Mouse (Mus musculus) stomach, embryonic 16.5 days (tissue): ENCODE measurements around the gene Csf3. TPM values are rescaled to one million over a fixed set of nuclear protein-coding genes. Genes with fewer than 3 reads are reported as not detected.
A peak's percentile ranks its signal among the peaks of the same experiment; 100 is the strongest.
"Not testable (repeated sequence)": the region's sequence is repeated elsewhere in the genome, so short reads cannot be mapped to it uniquely, and the experiment has no call there.

Source experiments
- ATAC-seq: fragments of 200-750 bp; cut with Nextera tagmentation; 2 replicates; pipeline ENCODE4 v1.8.0; 2017; ENCODE audit warnings: moderate number of reproducible peaks, moderate TSS enrichment; ENCODE audit not compliant: insufficient read depth, low FRiP score
- H3K27ac ChIP-seq: fragments of 300-500 bp; sonication (generic); 2 replicates; pipeline ENCODE4 v1.5.1; 2014; ENCODE audit warnings: low read length
- H3K27me3 ChIP-seq: fragments of 300-500 bp; sonication (generic); 2 replicates; pipeline ENCODE4 v1.6.1; 2014; ENCODE audit warnings: low read length, control low read depth, mixed read lengths; ENCODE audit not compliant: control insufficient read depth, insufficient read depth
- H3K36me3 ChIP-seq: fragments of 300-500 bp; sonication (generic); 2 replicates; pipeline ENCODE4 v1.6.1; 2014; ENCODE audit warnings: low read length; ENCODE audit not compliant: control insufficient read depth, insufficient read depth
- H3K4me1 ChIP-seq: fragments of 300-500 bp; sonication (generic); 2 replicates; pipeline ENCODE4 v1.6.1; 2014; ENCODE audit warnings: low read length, control low read depth, mixed read lengths; ENCODE audit not compliant: control insufficient read depth, insufficient read depth
- H3K4me2 ChIP-seq: fragments of 300-500 bp; sonication (generic); 2 replicates; pipeline ENCODE4 v1.6.1; 2014; ENCODE audit warnings: low read depth, low read length, mixed read lengths
- H3K4me3 ChIP-seq: fragments of 300-500 bp; sonication (generic); replicated peaks from 2 replicates; pipeline ENCODE4 v1.5.1; 2014; ENCODE audit warnings: mild to moderate bottlenecking, low read length
- H3K9ac ChIP-seq: fragments of 300-500 bp; sonication (generic); 2 replicates; pipeline ENCODE4 v1.6.1; 2014; ENCODE audit warnings: low read length
- H3K9me3 ChIP-seq: fragments of 300-500 bp; sonication (generic); replicated peaks from 2 replicates; pipeline ENCODE4 v1.6.1; 2016; ENCODE audit warnings: low read length, control low read depth; ENCODE audit not compliant: control insufficient read depth
- WGBS: fragments of 180-500 bp; shearing (Covaris S2); extraction: QIAGEN DNeasy Blood & Tissue Kit; methylation state at CpG from one replicate; pipeline ENCODE4 v1.1.7; 2014; 5-methylcytosine and 5-hydroxymethylcytosine counted together
- polyA plus RNA-seq: library from polyadenylated mRNA; unstranded; fragments of >200 nt; fragmentation: Nextera tagmentation; extraction: Ambion mirVana; gene quantifications from 2 replicates; pipeline ENCODE4 v1.2.1, GENCODE M21; 2015

Csf3 gene
- polyA plus RNA-seq, result not detected in 2 replicates

DNA sequence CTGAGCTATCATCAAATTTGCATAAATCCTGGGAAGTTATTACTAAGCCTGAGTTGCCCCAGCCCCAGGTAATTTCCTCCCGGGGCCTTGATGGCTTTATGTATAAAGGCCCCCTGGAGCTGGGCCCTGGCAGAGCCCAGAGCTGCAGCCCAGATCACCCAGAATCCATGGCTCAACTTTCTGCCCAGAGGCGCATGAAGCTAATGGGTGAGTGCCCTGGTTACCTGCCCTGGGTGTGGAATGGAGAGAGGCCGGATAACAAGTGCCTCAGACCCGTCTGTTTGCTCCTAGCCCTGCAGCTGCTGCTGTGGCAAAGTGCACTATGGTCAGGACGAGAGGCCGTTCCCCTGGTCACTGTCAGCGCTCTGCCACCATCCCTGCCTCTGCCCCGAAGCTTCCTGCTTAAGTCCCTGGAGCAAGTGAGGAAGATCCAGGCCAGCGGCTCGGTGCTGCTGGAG, at the start of gene Csf3:
TSS of gene Csf3 (plus strand) at position 51 of the 458 bp plus-strand sequence.
- H3K27ac ChIP-seq, result no peak within 1 kb of the TSS
- H3K4me2 ChIP-seq, result no peak within 1 kb of the TSS
- peaks cover 7% of the 10 kb centered on the region; the same call in 1 of the 2 replicates for H3K36me3 ChIP-seq
- no peak for ATAC-seq
- H3K4me3 ChIP-seq, result no peak within 1 kb of the TSS
- no peaks in the 10 kb centered on the region for H3K27me3 ChIP-seq
- no peaks in the 10 kb centered on the region for H3K9me3 ChIP-seq
- no peak within 1 kb of the TSS for H3K9ac ChIP-seq
- WGBS, result 50% methylated on average over 10 of the region's 10 CpGs
- H3K4me1 ChIP-seq, result no peaks in the 10 kb centered on the region

DNA sequence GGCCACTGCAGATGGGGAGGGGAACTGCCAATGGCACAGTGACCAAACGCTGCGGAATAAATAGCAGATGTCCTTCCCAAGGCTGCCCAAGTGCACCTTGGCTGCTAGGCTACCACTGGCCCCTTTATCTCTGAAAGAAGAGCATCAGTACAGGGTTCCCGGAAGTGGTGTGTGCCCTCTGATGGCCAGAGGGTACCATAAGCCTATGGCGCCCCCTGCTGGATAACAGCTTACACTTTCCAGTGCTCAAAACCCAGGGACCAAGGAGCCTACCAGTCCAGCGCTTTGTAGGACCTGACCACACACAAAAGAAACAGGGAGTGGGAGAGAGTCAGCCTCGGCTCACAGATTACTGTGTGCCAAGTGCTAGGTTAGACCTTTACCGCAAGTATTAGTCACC, 46.0 kb upstream of the Csf3 start:
- H3K27ac ChIP-seq, H3K36me3 ChIP-seq, H3K4me1 ChIP-seq, H3K4me3 ChIP-seq, H3K4me2 ChIP-seq, H3K9ac ChIP-seq, H3K27me3 ChIP-seq, H3K9me3 ChIP-seq: not testable (repeated sequence)
- peak; percentile 56 for ATAC-seq
- 15% methylated on average over 7 of the region's 7 CpGs for WGBS

DNA sequence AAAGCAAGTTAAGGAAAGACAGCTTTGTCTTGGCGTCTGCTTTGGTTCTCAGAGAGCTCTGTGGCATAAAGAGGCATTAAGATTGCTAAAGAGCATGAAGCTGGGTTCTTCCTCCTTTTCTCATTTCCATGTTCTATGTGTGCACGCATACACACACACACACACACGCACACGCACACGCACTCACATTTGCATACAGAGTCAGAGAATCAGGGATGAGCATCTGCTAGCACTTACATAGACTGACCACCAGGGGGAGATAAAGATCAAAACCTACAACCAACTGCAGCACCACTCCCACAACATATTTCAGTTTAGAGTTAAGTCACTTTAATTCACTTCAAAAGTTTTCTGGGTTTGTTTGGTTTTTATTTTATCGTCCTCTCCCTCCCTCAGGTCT, 40.5 kb upstream of the Csf3 start:
- Histone ChIP-seq H3K9ac (no peak overlapping the region; the same call in 1 of the 2 replicates), H3K9me3 (no peaks in the 10 kb centered on the region), H3K4me3 (no peak overlapping the region), H3K4me2 (no peak overlapping the region), H3K27me3 (no peaks in the 10 kb centered on the region), H3K27ac (no peak overlapping the region), H3K36me3 (no peaks in the 10 kb centered on the region), H3K4me1 (no peaks in the 10 kb centered on the region)
- 10% methylated on average over 6 of the region's 6 CpGs for WGBS
- ATAC-seq, result peak; percentile 50; the same call in 1 of the 2 replicates

DNA sequence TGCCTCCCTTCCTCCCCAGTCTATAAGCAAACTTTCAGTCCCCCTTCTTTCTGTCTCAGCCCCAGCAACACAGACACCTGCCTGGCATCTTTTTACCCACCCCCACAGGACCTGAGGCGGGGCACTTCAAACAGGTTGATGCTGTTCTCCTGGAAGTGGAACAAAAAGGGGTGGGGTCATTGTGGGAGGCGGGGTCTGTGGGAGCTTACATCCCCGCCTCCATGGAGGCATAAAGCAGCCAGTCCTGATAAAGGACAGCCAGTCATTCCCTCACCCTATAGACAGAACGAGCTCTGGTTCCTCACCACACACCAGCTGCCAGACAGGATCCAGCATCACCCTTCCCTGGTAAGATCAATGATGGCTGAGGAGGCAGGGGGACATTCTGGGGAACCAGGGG, 37.0 kb upstream of the Csf3 start, which contains the start of gene Gsdma:
TSS of gene Gsdma (plus strand) at position 261 of the 400 bp plus-strand sequence.
- H3K9me3 ChIP-seq, result no peaks in the 10 kb centered on the region
- ATAC-seq, result no peak
- no peak within 1 kb of the TSS for H3K4me2 ChIP-seq
- H3K36me3 ChIP-seq, result no peaks in the 10 kb centered on the region
- H3K27me3 ChIP-seq, result no peaks in the 10 kb centered on the region
- H3K9ac ChIP-seq, result no peak within 1 kb of the TSS
- WGBS, result 17% methylated on average over 4 of the region's 4 CpGs
- H3K4me3 ChIP-seq, result no peak within 1 kb of the TSS
- H3K4me1 ChIP-seq, result no peaks in the 10 kb centered on the region
- H3K27ac ChIP-seq, result no peak within 1 kb of the TSS

DNA sequence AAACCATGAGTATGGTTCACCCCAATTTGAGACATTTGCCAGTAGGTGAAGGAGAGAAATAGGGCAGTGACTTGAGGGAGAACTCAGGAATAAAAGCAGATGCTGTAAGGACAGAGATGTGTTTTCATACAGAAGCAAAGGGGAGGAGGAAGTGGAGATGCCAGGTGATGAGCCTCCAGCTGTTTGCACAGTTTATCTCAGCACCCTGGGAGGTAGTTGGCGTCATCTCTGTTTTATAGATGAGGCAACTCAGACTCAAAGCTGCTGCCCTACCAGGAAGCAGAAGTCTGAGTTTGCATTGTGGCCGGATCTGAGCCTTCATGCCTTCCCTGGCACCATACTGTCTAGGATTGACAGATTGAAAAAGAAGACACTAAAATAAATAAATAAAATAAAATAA, 32.1 kb upstream of the Csf3 start:
- H3K4me2 ChIP-seq, result no peak overlapping the region
- H3K4me3 ChIP-seq, result no peak overlapping the region
- no peak for ATAC-seq
- WGBS, result 46% methylated on average over 2 of the region's 2 CpGs
- H3K27me3 ChIP-seq, result no peaks in the 10 kb centered on the region
- H3K27ac ChIP-seq, result no peak overlapping the region
- no peak overlapping the region for H3K9ac ChIP-seq
- H3K4me1 ChIP-seq, result no peaks in the 10 kb centered on the region
- H3K36me3 ChIP-seq, result no peaks in the 10 kb centered on the region
- H3K9me3 ChIP-seq, result no peaks in the 10 kb centered on the region

DNA sequence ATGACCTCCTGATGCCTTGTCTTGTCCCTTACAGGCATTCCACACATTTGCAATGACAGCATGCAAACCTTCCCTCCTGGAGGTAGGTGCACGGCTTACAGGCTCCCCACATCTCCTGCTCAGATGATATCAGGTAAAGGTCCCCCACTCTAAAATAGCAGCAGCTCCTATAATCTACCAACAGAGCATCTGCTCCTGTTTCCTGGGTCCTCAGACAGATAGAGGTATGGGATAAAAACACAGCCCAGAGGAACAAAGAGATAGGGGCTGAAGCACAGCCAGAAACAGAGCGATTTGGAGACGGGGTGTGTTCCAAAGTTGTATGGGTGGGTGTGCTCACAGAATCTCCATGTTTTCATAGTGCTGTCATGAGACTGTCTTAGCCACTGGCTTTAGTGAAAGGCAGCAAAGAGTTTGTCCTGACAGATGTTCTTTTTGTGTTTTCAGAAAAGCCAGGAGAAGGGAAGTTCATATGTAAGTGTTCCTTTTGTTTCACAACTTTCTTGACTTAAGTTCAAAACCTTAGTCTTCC, 29.7 kb upstream of the Csf3 start:
- Histone ChIP-seq H3K9ac (no peak overlapping the region), H3K27ac (no peak overlapping the region), H3K36me3 (no peaks in the 10 kb centered on the region), H3K4me3 (no peak overlapping the region), H3K4me1 (no peaks in the 10 kb centered on the region), H3K4me2 (no peak overlapping the region), H3K9me3 (no peaks in the 10 kb centered on the region), H3K27me3 (no peaks in the 10 kb centered on the region)
- no peak for ATAC-seq
- 60% methylated on average over 3 of the region's 3 CpGs for WGBS

DNA sequence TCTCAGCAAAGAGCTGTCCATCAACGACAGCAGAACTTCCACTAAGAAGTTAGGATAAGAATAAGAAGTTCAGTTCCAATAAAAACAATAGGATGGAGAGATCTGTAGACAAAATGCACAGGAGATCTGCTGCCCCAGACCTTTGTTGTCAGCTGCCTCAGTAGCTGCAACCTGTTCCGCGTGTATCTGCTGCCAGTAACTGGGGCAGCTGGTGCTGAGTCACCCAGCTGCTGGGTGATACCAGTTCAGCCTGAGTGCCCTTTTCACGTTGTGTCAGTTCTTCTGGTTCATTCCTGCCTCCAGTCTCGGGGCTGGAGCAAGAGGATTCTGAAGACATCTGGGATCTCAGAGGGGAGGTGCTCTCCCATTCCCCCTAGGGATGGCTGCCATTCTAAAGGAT, 29.2 kb upstream of the Csf3 start:
- H3K27ac ChIP-seq, result no peak overlapping the region
- WGBS, result 43% methylated on average over 5 of the region's 5 CpGs

DNA sequence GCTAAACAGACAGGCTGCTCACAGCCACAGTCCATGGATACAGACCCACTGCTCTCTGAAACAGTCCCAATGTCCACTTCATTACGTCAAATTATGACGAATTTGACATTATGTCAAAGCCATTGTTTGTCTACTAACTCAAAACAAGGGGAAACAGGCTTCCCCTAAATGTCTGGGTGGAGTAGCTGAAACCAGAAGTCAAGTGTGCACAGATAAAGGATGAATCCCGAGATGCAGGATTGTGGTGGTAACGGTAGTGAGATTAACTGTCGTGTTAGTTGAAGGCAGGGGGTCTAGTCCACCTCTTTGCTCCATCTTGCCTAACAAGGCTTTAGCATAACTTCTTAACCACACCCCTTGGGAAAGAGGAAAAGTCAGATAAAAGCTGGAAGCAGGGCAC, 28.6 kb upstream of the Csf3 start:
- Histone ChIP-seq H3K9me3 (no peaks in the 10 kb centered on the region), H3K36me3 (no peaks in the 10 kb centered on the region), H3K9ac (no peak overlapping the region), H3K4me1 (no peaks in the 10 kb centered on the region), H3K4me2 (no peak overlapping the region), H3K4me3 (no peak overlapping the region), H3K27ac (no peak overlapping the region), H3K27me3 (no peaks in the 10 kb centered on the region)
- WGBS, result 69% methylated on average over 5 of the region's 5 CpGs
- ATAC-seq, result no peak

More for the DNA sequence above, 29.2 kb upstream of the Csf3 start:
- H3K27me3 ChIP-seq, result no peaks in the 10 kb centered on the region
- no peaks in the 10 kb centered on the region for H3K36me3 ChIP-seq
- H3K4me3 ChIP-seq, result no peak overlapping the region
- no peaks in the 10 kb centered on the region for H3K4me1 ChIP-seq
- H3K9me3 ChIP-seq, result no peaks in the 10 kb centered on the region
- no peak overlapping the region for H3K9ac ChIP-seq
- H3K4me2 ChIP-seq, result no peak overlapping the region
- no peak for ATAC-seq

DNA sequence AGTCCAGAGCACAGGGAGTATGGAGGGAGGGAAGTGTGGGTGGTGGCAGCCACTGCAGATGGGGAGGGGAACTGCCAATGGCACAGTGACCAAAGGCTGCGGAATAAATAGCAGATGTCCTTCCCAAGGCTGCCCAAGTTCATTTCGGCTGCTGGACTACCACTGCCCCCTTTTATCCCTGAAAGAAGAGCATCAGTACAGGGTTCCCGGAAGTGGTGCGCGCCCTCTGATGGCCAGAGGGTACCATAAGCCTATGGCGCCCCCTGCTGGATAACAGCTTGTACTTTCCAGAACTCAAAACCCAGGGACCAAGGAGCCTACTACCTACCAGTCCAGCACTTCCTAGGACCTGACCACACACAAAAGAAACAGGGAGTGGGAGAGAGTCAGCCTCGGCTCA, 27.9 kb upstream of the Csf3 start:
- H3K9ac ChIP-seq, H3K4me1 ChIP-seq, H3K4me3 ChIP-seq, H3K9me3 ChIP-seq, H3K27me3 ChIP-seq, H3K36me3 ChIP-seq, H3K27ac ChIP-seq, H3K4me2 ChIP-seq: not testable (repeated sequence)
- ATAC-seq, result peak; percentile 77
- WGBS, result 7% methylated on average over 6 of the region's 7 CpGs
